Mouse (Mus musculus) retina, embryonic 14.5 days (tissue): ENCODE measurements around the gene Rpl10a.

Experiments
- DNase-seq: peaks from one replicate; pipeline ENCODE4 v3.0.0-alpha.2; 2015; ENCODE audit warnings: low spot score

Gene Rpl10a

DNA sequence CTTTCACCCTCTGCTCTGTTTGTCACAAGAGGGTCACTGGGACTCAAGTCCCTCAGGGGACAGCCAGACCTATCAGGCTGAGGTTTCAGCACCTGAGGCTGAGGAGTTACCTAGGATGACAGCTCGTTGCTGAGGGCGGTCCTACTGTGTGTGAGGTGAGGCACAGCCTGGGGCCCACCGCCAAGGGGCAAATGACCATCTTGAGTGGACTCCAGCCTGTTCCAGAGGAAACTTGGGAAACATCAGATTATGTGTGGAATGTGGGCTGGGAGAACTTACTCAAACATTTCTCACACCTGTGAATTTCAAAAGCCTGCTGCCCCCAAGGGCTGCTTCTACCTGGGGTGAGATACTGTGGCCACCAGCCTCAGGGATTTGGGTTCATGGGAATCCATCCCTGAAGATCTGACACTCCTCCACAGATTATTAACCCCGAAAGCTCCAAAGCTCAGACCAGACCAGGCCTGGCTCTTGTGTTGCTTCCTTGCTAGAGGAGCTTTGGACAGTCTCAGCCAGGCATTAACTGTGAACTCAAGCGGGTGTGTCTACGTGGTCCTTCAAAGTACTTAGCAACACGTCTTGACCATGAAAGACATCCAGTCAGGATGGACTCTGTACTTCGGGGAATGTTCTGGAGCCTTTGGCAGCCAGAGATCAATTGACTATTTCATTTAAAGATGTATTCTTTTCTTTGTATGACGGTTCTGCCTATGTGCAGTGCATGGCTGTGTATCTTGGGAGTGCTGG lies 32.4 kb downstream of the Rpl10a start:
- no peak for DNase-seq

DNA sequence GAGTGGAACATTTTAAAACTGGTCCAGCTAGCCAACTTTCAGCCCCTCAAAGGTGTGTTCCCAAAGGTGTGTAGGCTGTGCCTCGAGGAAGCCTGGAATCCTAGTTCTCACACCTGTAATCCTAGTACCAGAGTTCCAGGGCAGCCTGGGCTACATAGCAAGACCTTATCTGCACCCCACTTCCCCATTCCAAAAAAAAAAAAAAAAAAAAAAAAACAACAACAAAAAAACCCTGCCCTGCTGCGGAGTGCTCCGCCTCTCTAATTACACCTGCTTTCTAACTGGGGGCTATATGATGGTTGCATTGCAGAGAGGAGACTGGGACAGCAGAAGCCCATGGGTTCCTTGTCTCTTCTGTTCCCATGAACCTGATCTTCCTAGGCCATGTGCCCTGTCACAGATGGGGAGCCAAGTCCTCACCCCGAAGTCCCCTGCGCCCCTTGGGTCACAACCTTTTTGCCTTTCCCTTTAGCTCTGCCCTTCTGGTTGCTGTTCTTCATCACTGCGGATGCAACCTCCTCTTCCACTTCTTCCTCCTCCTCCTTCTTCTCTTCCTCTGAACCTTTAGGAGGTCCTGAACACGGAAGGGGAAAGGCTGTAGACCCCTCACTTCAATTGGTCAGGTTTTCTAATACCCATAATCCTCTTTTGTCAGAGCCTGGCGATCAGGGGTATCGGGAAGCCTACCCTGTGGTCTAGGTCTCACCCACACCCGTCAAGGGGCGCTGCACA lies 33.8 kb downstream of the Rpl10a start:
- peak; percentile 49 for DNase-seq

DNA sequence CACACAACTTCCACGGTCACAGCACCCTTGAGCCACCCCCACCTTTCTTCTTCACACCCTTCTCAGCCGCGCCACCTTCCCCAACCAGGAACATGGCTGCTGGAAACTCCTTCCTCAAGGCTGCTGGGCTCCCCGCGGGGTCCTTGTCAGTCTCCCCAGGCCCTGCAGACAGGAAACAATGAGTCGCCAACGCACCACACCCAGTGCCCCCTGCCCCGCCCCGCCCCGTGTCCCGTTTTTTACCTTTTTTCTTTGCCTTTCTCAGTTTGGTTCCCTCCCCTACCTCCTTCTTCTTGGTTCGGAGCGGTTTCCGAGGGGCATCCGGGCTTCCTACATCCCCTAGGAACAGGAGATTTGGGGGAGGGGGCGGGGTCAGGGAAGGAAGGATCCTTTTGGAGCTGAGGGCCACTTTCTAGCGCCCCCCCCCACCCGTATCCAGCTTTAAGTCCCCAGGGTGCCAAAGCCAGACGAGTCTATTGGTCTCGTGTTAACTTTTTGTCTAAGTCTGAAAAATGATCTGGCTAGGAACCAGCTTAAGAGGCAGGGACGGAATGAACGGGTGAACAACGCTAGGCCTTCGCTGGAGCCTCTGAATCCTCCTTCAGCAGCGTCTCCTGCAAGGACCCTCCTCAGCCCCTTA lies 34.5 kb downstream of the Rpl10a start:
- no peak for DNase-seq

DNA sequence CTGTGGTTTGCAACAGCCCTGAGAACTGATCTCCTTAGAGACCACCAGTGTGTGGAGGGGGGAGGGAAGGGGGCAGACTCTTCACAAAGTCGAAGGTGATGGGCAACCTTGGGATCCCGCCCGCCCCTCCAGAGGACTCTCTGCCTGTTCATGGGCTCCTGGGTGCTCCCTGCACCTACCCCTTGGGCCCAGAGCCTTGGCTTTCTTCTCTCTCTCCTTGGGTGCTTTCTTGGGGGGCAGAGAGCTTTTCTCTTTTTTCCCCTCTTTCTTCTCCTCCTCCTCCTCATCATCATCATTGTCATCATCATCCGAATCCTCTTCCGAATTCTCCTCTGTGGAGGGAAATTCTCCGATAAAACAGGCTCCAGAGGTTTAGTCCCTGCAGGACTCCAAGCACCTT lies 35.2 kb downstream of the Rpl10a start:
- no peak for DNase-seq

DNA sequence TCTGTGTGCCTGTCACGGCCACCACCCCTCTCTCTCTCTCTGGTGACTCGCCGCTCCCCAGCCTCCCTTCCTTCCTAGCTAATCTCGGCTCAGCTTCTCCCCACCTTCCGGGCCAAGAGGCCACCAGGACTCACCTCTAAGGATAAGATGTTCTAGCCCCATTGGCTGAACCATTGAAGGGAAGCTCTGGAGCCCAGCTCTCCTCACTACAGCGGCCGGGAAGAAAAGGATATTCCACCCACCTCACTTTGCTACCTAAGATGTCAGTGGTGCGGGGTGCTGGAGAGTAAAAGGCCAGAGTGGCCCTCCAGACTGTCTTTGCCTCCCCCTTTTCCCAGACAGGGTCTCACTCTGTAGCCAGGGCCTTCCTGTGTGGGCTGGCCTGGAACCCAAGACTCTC lies 36.9 kb downstream of the Rpl10a start, which contains the start of gene Tulp1:
Tulp1 (minus strand) TSS at position 101 of the 400 bp plus-strand sequence.
- DNase-seq = no peak

DNA sequence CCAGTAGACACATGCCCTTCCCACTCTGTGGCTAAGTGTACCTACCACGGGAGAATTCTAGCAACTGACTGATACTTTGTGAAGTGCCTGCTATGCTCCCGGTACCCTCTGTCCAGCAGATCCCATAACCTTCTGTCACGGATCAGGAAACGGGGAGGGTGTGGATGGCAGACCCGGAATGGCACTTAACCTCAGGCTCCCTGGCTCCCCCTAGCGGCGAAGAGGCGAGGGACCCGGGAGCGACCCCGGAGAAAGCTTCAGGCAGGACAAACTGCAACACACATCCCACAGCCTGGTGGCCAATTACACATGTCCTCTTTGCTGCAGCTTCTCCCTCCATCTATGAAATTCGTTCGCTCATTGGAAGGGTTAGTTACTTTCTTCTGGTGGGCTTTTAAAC lies 40.2 kb downstream of the Rpl10a start:
- DNase-seq = peak; percentile 86

DNA sequence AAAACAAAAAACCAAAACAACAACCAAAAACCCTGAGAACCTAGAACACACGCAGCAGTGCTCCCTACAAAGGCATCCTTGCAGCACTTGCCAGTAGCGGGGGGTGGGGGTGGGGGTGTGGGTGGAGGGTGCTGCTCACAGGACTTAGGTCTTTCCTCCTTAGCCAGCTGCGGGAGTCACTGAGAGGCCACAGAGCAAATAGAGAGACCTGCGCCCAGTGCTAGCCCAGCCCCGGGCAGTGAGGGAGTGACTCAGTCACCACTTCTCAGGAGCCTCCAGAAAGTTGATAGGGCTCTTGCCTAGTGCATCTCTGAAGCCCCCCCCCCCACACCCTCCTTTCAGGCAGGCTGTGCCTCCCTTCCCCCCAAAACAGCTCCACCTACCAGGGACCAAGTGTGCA lies 40.8 kb downstream of the Rpl10a start:
- no peak for DNase-seq

DNA sequence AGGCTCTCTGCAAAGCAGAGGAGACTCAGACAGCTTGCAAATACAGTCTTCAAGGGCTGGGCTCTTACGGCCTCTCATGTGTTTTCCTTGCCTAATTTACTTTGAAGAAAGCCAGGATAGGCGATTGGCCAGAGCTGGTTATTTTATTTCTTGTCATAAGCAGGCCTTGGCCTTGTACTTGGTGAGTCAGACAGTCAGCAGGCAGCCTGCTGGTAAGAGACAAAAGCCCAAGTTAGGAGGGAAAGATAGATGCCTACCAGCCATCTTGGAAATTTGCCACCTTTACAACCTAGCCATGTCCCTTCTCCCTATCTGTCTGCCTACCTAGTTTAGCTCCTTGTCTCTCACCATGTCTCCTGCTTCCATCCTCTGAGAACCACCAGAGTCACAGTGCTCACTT lies 43.0 kb downstream of the Rpl10a start:
- no peak for DNase-seq

DNA sequence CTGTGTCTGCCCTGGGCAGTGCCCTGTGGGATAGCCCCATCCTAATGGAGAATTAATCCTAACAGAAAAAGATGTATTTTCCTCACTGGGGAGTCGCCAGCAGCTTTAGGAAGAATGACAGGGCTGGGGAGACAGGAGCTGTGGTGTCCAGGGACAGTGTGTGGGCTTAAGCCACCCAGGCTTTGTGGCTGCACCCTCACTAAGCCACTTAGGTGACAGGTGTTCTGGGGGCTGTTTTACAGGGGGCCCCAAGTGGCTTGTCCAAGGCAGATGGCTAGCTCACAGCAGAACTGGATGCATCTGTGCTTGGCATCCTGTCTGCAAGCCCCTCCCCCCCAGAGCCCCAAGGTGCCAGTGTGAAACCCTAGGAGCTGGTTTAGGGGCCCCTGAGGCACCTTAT lies 43.7 kb downstream of the Rpl10a start:
- DNase-seq = no peak

DNA sequence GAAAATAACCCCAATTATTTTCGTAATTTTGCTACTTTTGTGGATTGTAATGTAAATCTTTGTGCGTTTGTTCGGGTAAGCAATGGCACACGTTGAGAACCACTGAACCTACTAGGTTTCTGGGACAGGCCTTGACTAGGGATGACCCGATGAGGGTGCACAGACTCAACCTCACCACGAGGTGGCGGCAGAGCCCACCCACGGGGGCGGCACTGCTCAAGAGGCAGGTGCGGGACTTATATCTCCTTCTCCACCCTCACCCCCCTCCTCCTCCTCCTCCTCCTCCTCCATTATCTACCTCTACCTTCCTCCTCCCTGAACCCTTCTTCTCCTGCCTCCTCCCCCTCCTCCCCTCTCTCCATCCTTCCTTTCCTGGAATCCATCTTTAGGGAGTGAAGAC lies 45.5 kb downstream of the Rpl10a start:
- DNase-seq = peak; percentile 78

DNA sequence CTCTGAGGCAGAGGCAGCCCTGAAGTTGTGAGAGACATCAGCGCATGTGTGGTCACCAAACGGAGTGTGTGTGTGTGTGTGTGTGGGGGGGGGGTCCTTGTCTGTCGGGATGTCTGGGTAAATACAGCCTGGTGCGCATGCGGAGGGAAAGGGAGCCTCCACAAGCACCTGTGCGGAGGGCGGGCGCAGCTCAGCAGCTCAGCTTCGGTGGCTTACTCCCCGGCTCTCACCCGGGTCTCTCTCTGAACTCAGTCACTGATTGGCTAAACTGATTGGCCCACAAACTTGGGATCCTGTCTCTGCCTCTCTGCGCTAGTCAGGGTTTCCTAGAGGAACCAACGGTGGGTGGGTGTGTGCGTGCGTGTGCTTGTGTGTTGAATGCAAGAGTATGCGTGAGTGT lies 46.2 kb downstream of the Rpl10a start:
- no peak for DNase-seq

DNA sequence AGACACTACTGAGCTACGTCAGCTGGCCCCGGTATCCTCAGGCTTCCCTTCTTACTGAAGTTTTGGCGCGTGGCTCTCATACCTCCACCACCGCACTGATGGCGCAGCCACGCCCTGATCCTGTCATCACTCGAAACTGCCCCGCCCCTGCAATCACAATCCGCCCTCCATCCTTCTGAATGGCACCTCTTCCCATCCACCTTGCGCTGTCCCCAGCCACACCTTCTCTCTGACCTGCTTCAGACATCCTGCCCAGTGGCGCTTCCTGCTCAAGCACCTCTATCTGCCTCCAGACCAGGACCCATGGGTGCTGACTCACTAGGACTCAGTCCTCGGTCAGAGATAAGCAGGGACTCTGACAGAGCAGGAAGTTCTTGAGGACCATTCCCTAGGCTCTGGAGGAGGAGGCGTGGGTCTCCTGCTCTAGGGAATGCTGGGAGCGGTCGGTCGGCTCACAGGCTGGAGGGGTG lies 47.4 kb downstream of the Rpl10a start:
- DNase-seq = no peak

DNA sequence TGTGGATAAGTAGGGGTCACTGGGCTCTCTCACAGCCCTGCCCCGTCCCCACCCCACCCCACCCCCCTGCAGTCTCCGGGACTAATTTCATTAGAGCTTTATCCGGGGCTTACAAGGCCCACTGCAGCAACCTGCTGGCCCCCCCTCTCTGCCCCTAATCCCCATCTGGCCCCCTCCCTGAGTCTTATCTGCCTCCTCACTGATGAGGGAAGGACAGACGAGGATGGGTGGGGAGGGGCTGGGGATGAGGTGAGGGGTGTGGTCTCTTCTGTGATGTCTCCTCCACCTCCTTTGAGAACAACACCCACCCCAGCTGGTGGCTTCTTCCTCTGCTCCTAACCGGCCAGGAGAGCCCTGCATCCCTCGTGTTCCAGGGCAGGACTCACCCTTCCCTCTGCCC lies 52.0 kb downstream of the Rpl10a start:
- peak; percentile 53 for DNase-seq
